Mouse (Mus musculus) B cell, adult (primary cell): Measurements from ENCODE around the gene Setd1b. TPM values are rescaled to one million over a fixed set of nuclear protein-coding genes. Genes with fewer than 3 reads are reported as not detected.

Source experiments
- total RNA-seq: library from RNA; stranded (reverse); gene quantifications from 4 replicates; pipeline ENCODE4 v1.2.4, GENCODE M21; 2023; ENCODE audit not compliant: inconsistent age

The Setd1b gene
- 65.9 to 77.5 TPM (median 73.3 TPM) in 4 replicates for total RNA-seq

DNA sequence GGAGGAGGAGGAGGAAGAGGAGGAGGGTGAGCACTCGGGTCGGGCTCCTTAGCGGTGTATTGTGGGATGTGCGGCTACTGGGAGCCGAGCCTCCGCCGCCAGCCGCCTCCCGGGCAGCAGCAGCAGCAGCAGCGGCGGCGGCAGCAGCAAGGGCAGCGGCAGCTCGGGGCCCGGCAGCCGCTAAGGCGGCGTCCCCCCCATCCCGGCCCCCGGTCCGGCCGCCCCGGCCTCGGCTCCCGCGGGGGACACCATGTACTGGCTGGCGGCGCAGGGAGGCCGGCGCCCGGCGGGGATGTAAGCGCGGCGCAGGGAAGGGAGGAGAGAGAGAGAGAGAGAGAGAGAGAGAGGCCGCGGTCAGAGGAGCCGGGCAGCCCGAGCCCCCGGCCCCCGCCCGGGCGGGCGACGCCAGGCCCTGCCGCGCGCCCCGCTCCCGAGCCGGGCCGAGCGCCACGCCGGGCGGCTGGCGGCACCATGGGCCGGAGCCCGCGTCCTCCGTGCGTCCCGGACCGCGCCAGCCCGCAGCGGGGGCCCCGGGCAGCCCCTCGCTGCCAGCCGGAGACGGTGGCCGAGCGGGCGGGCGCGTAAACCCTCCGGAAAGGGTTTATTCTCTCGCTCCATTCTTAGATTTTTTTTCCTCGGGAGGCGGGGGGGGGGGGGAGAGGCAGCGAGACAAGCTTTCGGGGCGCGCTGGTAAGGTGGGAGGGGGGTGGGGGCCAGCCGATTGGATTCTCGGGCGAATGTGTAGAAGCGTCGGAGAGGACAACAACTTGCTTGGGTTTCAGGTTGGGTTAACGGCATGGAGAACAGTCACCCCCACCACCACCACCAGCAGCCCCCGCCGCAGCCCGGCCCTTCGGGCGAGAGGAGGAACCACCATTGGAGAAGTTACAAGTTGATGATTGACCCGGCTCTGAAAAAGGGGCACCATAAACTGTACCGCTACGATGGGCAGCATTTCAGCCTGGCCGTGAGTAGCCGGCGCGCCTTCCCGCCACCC, at the start of gene Setd1b:
Setd1b (plus strand) TSS at position 33 of the 997 bp plus-strand sequence.

GRCm38 (mm10) chr5:123132308-123133071, 9.5 kb upstream of the Setd1b start, which contains the start of gene Rhof:
Gene Rhof, minus strand, starts transcription at chr5:123132692.

GRCm38 (mm10) chr5:123169284-123169683, 27.3 kb downstream of the Setd1b start, which contains the start of gene Psmd9:
Gene Psmd9, plus strand, starts transcription at chr5:123169413.

GRCm38 (mm10) chr5:123182651-123183050, 40.7 kb downstream of the Setd1b start, which contains the start of gene Hpd:
Gene Hpd, minus strand, starts transcription at chr5:123182727.

Other genes starting within 250 kb of the Setd1b start
- gene Kdm2b, start 152.4 kb upstream of the Setd1b start, total RNA-seq, result 65.1 to 79.9 TPM (median 70.6 TPM) in 4 replicates
- gene Orai1, start 127.1 kb upstream of the Setd1b start, total RNA-seq, result 30.6 to 34.7 TPM (median 33.7 TPM) in 4 replicates
- gene Morn3, start 95.2 kb upstream of the Setd1b start, total RNA-seq, result not detected in 4 replicates
- 5.5 to 7.6 TPM (median 6.9 TPM) in 4 replicates for gene Tmem120b, start 73.8 kb upstream of the Setd1b start, total RNA-seq
- 82.7 to 95.8 TPM (median 89.3 TPM) in 4 replicates for gene Rhof, start 9.5 kb upstream of the Setd1b start, total RNA-seq
- 27.2 to 34.0 TPM (median 31.5 TPM) in 4 replicates for gene Psmd9, start 27.2 kb downstream of the Setd1b start, total RNA-seq
- gene Hpd, start 40.5 kb downstream of the Setd1b start, total RNA-seq, result not detected in 4 replicates
- gene Wdr66, start 109.9 kb downstream of the Setd1b start, total RNA-seq, result 0.87 to 2.4 TPM (median 1.4 TPM) in 4 replicates
- 52.5 to 60.6 TPM (median 56.7 TPM) in 4 replicates for gene Bcl7a, start 201.6 kb downstream of the Setd1b start, total RNA-seq